Mouse (Mus musculus) left cerebral cortex, postnatal 4 days (tissue): ENCODE measurements at regions not wholly inside any gene's neighbourhood (a gene's known extent, or its start where the extent isn't known, plus 50 kb on each side); places are given as distances from the start of the nearest gene placed in this dataset.

Experiments used
- DNase-seq: peaks from one replicate; pipeline ENCODE4 v3.0.0-alpha.2; 2022
- intact Hi-C: fragments of 180-260 bp; cut with DNase I; formaldehyde crosslinking; loops from one replicate; pipeline ENCODE4 v1.15.1; 2025

- intact Hi-C loops, result no loop called here
- peak; percentile 40 for DNase-seq
Observed at GRCm38 (mm10) chrX:136321692-136322091, 51.6 kb downstream of the Bex3 start.

- no peak for DNase-seq
- intact Hi-C loops, result no loop called here
Observed at GRCm38 (mm10) chrX:136365809-136366208, 95.8 kb downstream of the Bex3 start.
